Mouse (Mus musculus) megakaryocyte progenitor cell, adult 5-6 weeks (primary cell): ENCODE results near the gene Creb3. TPM values are rescaled to one million over a fixed set of nuclear protein-coding genes. Genes with fewer than 3 reads are reported as not detected.

Source experiments
- total RNA-seq, 2 experiments: library from RNA; stranded (forward) in 1 of 2; stranded (reverse) in 1 of 2; fragments of 157-497, 149-512 nt in 1 of 2; fragments of 200-1000 nt in 1 of 2; gene quantifications; 2 replicates each; pipeline versions ENCODE4 v1.2.3 to v1.2.4; 2015 to 2017

The Creb3 gene
- total RNA-seq, 2 experiments from 2014 or later, result 8.9 to 64.7 TPM

Other genes with a start within 250 kb of the Creb3 start
- 0.32 and 0.44 TPM in 2 replicates for gene Rusc2, start 180.4 kb upstream of the Creb3 start, total RNA-seq (2015)
- 0.61 and 0.71 TPM in 2 replicates for gene Rusc2, start 180.4 kb upstream of the Creb3 start, total RNA-seq (2017)
- not detected in 2 replicates for gene Fam166b, start 133.2 kb upstream of the Creb3 start, total RNA-seq (2015)
- not detected in 2 replicates for gene Fam166b, start 133.2 kb upstream of the Creb3 start, total RNA-seq (2017)
- gene Tesk1, start 120.4 kb upstream of the Creb3 start, total RNA-seq (2015), result 5.2 and 6.3 TPM in 2 replicates
- gene Tesk1, start 120.4 kb upstream of the Creb3 start, total RNA-seq (2017), result 5.7 and 5.9 TPM in 2 replicates
- 2.2 and 6.3 TPM in 2 replicates for gene Cd72, start 107.7 kb upstream of the Creb3 start, total RNA-seq (2015)
- gene Cd72, start 107.7 kb upstream of the Creb3 start, total RNA-seq (2017), result 8.2 and 8.7 TPM in 2 replicates
- gene Sit1, start 78.6 kb upstream of the Creb3 start, total RNA-seq (2015), result not detected in 2 replicates
- not detected in 2 replicates for gene Sit1, start 78.6 kb upstream of the Creb3 start, total RNA-seq (2017)
- gene Ccdc107, start 69.4 kb upstream of the Creb3 start, total RNA-seq (2015), result 34.5 and 43.0 TPM in 2 replicates
- gene Ccdc107, start 69.4 kb upstream of the Creb3 start, total RNA-seq (2017), result 49.6 and 53.9 TPM in 2 replicates
- 44.2 and 55.1 TPM in 2 replicates for gene Arhgef39, start 62.6 kb upstream of the Creb3 start, total RNA-seq (2015)
- 47.5 and 65.0 TPM in 2 replicates for gene Arhgef39, start 62.6 kb upstream of the Creb3 start, total RNA-seq (2017)
- gene Car9, start 55.4 kb upstream of the Creb3 start, total RNA-seq (2015), result 10.4 and 15.0 TPM in 2 replicates
- 4.0 and 10.5 TPM in 2 replicates for gene Car9, start 55.4 kb upstream of the Creb3 start, total RNA-seq (2017)
- gene Tpm2, start 38.6 kb upstream of the Creb3 start, total RNA-seq (2015), result 0.56 and 3.0 TPM in 2 replicates
- 3.8 and 5.8 TPM in 2 replicates for gene Tpm2, start 38.6 kb upstream of the Creb3 start, total RNA-seq (2017)
- 125 and 138 TPM in 2 replicates for gene Tln1, start 359 bp downstream of the Creb3 start, total RNA-seq (2015)
- 167 and 253 TPM in 2 replicates for gene Tln1, start 359 bp downstream of the Creb3 start, total RNA-seq (2017)
- gene Rgp1, start 16.4 kb downstream of the Creb3 start, total RNA-seq (2015), result 20.6 and 23.3 TPM in 2 replicates
- 8.7 and 14.5 TPM in 2 replicates for gene Rgp1, start 16.4 kb downstream of the Creb3 start, total RNA-seq (2017)
- gene Gba2, start 16.5 kb downstream of the Creb3 start, total RNA-seq (2015), result 4.8 and 9.3 TPM in 2 replicates
- 7.2 and 8.1 TPM in 2 replicates for gene Gba2, start 16.5 kb downstream of the Creb3 start, total RNA-seq (2017)
- not detected in 2 replicates for gene Msmp, start 22.2 kb downstream of the Creb3 start, total RNA-seq (2015)
- not detected in 2 replicates for gene Msmp, start 22.2 kb downstream of the Creb3 start, total RNA-seq (2017)
- gene Npr2, start 69.6 kb downstream of the Creb3 start, total RNA-seq (2015), result 0.30 and 1.4 TPM in 2 replicates
- 0.21 and 1.3 TPM in 2 replicates for gene Npr2, start 69.6 kb downstream of the Creb3 start, total RNA-seq (2017)
- 0.22 TPM in 1 of 2 replicates, not detected in the other for gene Spag8, start 91.3 kb downstream of the Creb3 start, total RNA-seq (2015)
- gene Spag8, start 91.3 kb downstream of the Creb3 start, total RNA-seq (2017), result 0.71 TPM in 1 of 2 replicates, not detected in the other
- 36.5 and 52.7 TPM in 2 replicates for gene Hint2, start 94.1 kb downstream of the Creb3 start, total RNA-seq (2015)
- gene Hint2, start 94.1 kb downstream of the Creb3 start, total RNA-seq (2017), result 43.1 and 58.6 TPM in 2 replicates
- 0.47 and 0.95 TPM in 2 replicates for gene Tmem8b, start 106.6 kb downstream of the Creb3 start, total RNA-seq (2015)
- gene Tmem8b, start 106.6 kb downstream of the Creb3 start, total RNA-seq (2017), result 0.25 and 0.61 TPM in 2 replicates
- gene Fam221b, start 106.8 kb downstream of the Creb3 start, total RNA-seq (2015), result 0.07 TPM in 2 replicates
- 0.44 and 0.62 TPM in 2 replicates for gene Fam221b, start 106.8 kb downstream of the Creb3 start, total RNA-seq (2017)
- gene Olfr70, start 138.5 kb downstream of the Creb3 start, total RNA-seq (2015), result not detected in 2 replicates
- gene Olfr70, start 138.5 kb downstream of the Creb3 start, total RNA-seq (2017), result not detected in 2 replicates
- gene Olfr71, start 147.9 kb downstream of the Creb3 start, total RNA-seq (2015), result not detected in 2 replicates
- not detected in 2 replicates for gene Olfr71, start 147.9 kb downstream of the Creb3 start, total RNA-seq (2017)
- gene Hrct1, start 164.9 kb downstream of the Creb3 start, total RNA-seq (2015), result not detected in 2 replicates
- not detected in 2 replicates for gene Hrct1, start 164.9 kb downstream of the Creb3 start, total RNA-seq (2017)
- not detected in 2 replicates for gene Spaar, start 167.7 kb downstream of the Creb3 start, total RNA-seq (2015)
- gene Spaar, start 167.7 kb downstream of the Creb3 start, total RNA-seq (2017), result not detected in 2 replicates
- gene Olfr159, start 208.7 kb downstream of the Creb3 start, total RNA-seq (2015), result not detected in 2 replicates
- gene Olfr159, start 208.7 kb downstream of the Creb3 start, total RNA-seq (2017), result not detected in 2 replicates